Mouse (Mus musculus) heart, embryonic 12.5 days (tissue): Measurements from ENCODE around the gene Ugt1a6b. TPM values are rescaled to one million over a fixed set of nuclear protein-coding genes. Genes with fewer than 3 reads are reported as not detected.
"Not testable (repeated sequence)": the region's sequence is repeated elsewhere in the genome, so short reads cannot be mapped to it uniquely, and the experiment has no call there.

Experiments
- ATAC-seq: fragments of 200-750 bp; cut with Nextera tagmentation; 2 replicates; pipeline ENCODE4 v1.8.0; 2017; ENCODE audit warnings: moderate TSS enrichment, moderate library complexity; ENCODE audit not compliant: insufficient number of reproducible peaks, low FRiP score
- H3K27ac ChIP-seq: fragments of 300-500 bp; sonication (generic); 2 replicates; pipeline ENCODE4 v1.5.1; 2016; ENCODE audit warnings: mild to moderate bottlenecking, moderate library complexity; ENCODE audit not compliant: poor library complexity, severe bottlenecking
- H3K27me3 ChIP-seq: fragments of 300-500 bp; sonication (generic); replicated peaks from 2 replicates; pipeline ENCODE4 v1.6.1; 2016; ENCODE audit warnings: mild to moderate bottlenecking, moderate library complexity
- H3K36me3 ChIP-seq: fragments of 300-500 bp; sonication (generic); 2 replicates; pipeline ENCODE4 v1.6.1; 2016; ENCODE audit warnings: mild to moderate bottlenecking, moderate library complexity
- H3K4me1 ChIP-seq: fragments of 300-500 bp; sonication (generic); replicated peaks from 2 replicates; pipeline ENCODE4 v1.6.1; 2016; ENCODE audit warnings: mild to moderate bottlenecking
- H3K4me2 ChIP-seq: fragments of 300-500 bp; sonication (generic); 2 replicates; pipeline ENCODE4 v1.6.1; 2016; ENCODE audit warnings: mild to moderate bottlenecking, moderate library complexity
- H3K4me3 ChIP-seq: fragments of 300-500 bp; sonication (generic); 2 replicates; pipeline ENCODE4 v1.5.1; 2016; ENCODE audit warnings: mild to moderate bottlenecking
- H3K9ac ChIP-seq: fragments of 300-500 bp; sonication (generic); 2 replicates; pipeline ENCODE4 v1.6.1; 2016; ENCODE audit warnings: mild to moderate bottlenecking, moderate library complexity
- H3K9me3 ChIP-seq: fragments of 300-500 bp; sonication (generic); replicated peaks from 2 replicates; pipeline ENCODE4 v1.6.1; 2016; ENCODE audit warnings: mild to moderate bottlenecking, moderate library complexity
- WGBS: fragments of 180-500 bp; shearing (Covaris S2); methylation state at CpG from one replicate; pipeline ENCODE4 v1.1.7; 2016; 5-methylcytosine and 5-hydroxymethylcytosine counted together
- polyA plus RNA-seq: library from polyadenylated mRNA; unstranded; fragments of >200 nt; fragmentation: Nextera tagmentation; extraction: Ambion mirVana; gene quantifications from 2 replicates; pipeline ENCODE4 v1.2.1, GENCODE M21; 2016

Gene Ugt1a6b
- polyA plus RNA-seq, 1 experiment from 2014 or later: not detected

DNA sequence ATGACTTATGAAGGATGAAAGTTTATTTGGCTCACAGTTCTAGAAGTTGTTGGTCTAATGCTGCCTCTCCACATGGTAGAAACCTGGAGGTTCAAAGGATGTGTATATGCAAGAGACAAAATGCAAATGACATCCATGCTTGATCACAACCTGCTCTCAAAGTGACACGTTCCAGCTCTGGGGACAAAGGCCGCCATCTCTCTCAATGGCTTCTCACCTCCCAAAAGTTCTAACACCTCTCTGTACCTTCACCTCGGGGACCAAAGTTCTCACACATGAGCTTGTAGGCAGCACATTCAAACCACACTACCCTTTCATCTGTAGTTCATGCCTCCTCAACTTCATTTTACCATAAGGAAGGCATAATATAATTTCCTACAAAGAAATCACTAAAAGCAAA lies 114.5 kb downstream of the Ugt1a6b start:
- H3K9ac ChIP-seq: no peak overlapping the region
- no peak overlapping the region for H3K4me3 ChIP-seq
- H3K36me3 ChIP-seq: no peaks in the 10 kb centered on the region
- H3K27ac ChIP-seq: no peak overlapping the region
- H3K9me3 ChIP-seq: peaks cover 43% of the 10 kb centered on the region
- ATAC-seq: no peak
- no peaks in the 10 kb centered on the region for H3K4me1 ChIP-seq
- no peak overlapping the region for H3K4me2 ChIP-seq
- WGBS: 34% methylated on average over 3 of the region's 3 CpGs
- no peaks in the 10 kb centered on the region for H3K27me3 ChIP-seq

DNA sequence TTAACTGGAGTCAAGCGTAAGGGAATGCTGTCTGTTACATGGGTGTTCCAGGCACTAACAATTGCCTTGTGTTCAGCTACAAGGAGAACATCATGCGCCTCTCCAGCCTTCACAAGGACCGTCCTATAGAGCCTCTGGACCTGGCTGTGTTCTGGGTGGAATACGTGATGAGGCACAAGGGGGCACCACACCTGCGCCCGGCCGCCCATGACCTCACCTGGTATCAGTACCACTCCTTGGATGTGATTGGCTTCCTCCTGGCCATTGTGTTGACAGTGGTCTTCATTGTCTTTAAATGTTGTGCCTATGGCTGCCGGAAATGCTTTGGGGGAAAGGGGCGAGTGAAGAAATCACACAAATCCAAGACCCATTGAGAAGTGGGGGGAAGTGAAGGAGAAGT lies 115.0 kb downstream of the Ugt1a6b start:
- Histone ChIP-seq H3K27ac (no peak overlapping the region), H3K9me3 (peaks cover 41% of the 10 kb centered on the region), H3K4me3 (no peak overlapping the region), H3K4me2 (no peak overlapping the region), H3K27me3 (no peaks in the 10 kb centered on the region), H3K4me1 (no peaks in the 10 kb centered on the region), H3K36me3 (no peaks in the 10 kb centered on the region), H3K9ac (no peak overlapping the region)
- ATAC-seq: no peak
- WGBS: 66% methylated on average over 9 of the region's 9 CpGs

DNA sequence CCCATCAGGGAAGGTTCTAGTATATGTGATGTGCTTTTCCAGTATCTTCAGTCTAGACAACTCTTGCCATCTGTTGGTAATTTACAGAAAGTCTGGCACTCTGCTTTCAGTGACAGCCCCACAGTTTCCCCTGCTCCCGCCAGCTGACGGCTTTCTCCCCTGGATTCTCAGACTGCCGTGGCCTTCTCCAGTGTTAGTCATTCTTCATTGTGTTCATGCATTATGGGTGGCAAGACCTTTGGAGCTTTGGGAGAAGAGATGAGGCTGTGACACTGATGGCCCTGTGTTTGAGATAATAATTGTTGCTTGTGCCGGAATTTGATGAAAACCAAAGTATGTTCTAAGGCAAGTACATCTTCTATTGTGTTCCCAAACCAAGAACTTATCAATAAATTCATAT lies 115.5 kb downstream of the Ugt1a6b start:
- no peak overlapping the region for H3K27ac ChIP-seq
- H3K27me3 ChIP-seq: no peaks in the 10 kb centered on the region
- H3K4me2 ChIP-seq: no peak overlapping the region
- WGBS: 44% methylated on average over 4 of the region's 4 CpGs
- no peak for ATAC-seq
- H3K4me3 ChIP-seq: no peak overlapping the region
- H3K36me3 ChIP-seq: no peaks in the 10 kb centered on the region
- no peak overlapping the region for H3K9ac ChIP-seq
- no peaks in the 10 kb centered on the region for H3K4me1 ChIP-seq
- peaks cover 37% of the 10 kb centered on the region for H3K9me3 ChIP-seq

DNA sequence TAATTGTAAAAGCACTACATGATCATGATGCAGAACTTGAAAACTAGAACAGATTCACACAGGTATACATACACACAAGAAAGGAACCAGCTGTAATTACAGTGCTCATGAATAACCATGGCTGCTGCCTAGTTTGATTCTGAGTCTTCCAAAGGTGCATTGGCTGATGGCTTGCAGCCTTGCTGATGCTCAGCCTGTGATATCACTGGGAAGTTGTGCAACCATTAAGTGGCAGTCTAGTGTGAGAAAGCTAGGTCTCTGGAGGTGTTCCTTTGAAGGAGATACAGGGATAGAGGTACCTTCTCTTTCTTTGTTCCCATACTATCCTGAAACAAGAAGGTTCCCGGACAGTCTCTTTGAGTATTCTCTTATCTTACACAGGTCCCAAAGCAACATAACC lies 116.0 kb downstream of the Ugt1a6b start:
- no peak overlapping the region for H3K4me2 ChIP-seq
- no peak overlapping the region for H3K27ac ChIP-seq
- H3K9ac ChIP-seq: no peak overlapping the region
- no peaks in the 10 kb centered on the region for H3K4me1 ChIP-seq
- H3K4me3 ChIP-seq: no peak overlapping the region
- WGBS: 11% methylated on average over 1 of the region's 1 CpGs
- no peak for ATAC-seq
- H3K36me3 ChIP-seq: no peaks in the 10 kb centered on the region
- peaks cover 32% of the 10 kb centered on the region for H3K9me3 ChIP-seq
- H3K27me3 ChIP-seq: no peaks in the 10 kb centered on the region

DNA sequence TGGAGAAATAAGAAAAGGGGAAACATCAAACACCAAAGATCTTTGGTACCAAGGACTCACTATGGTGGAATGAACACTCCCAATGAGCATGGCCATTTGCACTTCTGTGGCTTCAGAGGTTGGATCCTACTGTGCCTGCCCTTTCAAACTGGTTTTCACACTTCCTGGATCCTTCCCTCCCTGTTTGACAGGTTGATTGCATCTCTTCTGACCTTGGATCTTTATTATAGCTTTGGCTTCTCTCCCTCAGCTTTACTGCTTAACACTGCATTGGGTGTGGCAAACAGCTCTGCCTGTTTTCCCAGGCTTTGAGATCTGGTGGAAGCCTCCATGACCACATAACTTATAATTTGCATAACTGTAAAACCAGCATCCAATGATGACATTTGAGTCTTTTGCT lies 117.3 kb downstream of the Ugt1a6b start:
- no peaks in the 10 kb centered on the region for H3K27me3 ChIP-seq
- no peak overlapping the region for H3K27ac ChIP-seq
- H3K9ac ChIP-seq: no peak overlapping the region
- H3K9me3 ChIP-seq: peaks cover 23% of the 10 kb centered on the region
- no peaks in the 10 kb centered on the region for H3K36me3 ChIP-seq
- no peak for ATAC-seq
- no peaks in the 10 kb centered on the region for H3K4me1 ChIP-seq
- no peak overlapping the region for H3K4me3 ChIP-seq
- H3K4me2 ChIP-seq: no peak overlapping the region

DNA sequence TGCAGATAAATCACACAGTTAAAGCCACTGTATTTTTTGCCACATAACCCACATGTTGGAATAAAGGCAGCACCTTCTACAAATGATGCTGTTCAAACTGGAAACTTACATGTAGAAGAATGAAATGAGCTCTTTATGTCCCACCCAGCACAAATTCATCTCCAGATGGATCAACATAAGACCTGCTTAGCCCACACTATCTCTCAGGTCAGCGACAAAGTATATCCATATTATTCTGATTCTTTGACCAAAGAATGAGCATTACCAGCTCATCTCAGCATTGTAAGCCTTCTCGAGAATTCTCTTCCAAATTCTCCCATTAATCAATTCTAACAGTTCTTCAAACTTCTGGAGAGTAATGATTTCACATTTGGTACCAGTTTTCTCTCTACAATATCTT lies 119.2 kb downstream of the Ugt1a6b start:
- WGBS: 40% methylated on average over 2 of the region's 2 CpGs
- H3K36me3 ChIP-seq: no peaks in the 10 kb centered on the region
- no peak for ATAC-seq
- no peaks in the 10 kb centered on the region for H3K27me3 ChIP-seq
- H3K27ac ChIP-seq: no peak overlapping the region
- no peak overlapping the region for H3K4me2 ChIP-seq
- H3K4me1 ChIP-seq: no peaks in the 10 kb centered on the region
- H3K9me3 ChIP-seq: peaks cover 23% of the 10 kb centered on the region
- no peak overlapping the region for H3K9ac ChIP-seq
- no peak overlapping the region for H3K4me3 ChIP-seq

DNA sequence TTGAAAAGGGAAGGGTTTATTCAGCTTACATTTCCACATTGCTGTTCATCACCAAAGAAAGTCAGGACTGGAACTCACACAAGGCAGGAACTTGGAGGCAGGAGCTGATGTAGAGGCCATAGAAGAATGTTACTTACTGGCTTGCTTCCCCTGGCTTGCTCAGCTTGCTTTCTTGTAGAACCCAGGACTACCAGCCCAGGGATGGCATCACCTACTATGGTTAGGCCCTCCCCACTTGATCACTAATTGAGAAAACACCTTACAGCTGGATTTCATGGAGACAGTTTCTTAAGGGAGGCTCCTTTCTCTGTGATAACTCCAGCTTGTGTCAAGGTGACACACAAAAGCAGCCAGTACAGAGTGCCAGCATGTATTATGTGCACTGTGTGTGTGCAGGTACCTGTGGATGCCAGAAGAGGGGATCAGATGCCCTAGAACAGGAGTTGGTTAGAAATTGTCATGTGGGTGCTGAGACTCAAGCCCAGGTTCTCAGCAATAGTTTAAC lies 120.0 kb downstream of the Ugt1a6b start:
- not testable (repeated sequence) for H3K4me1 ChIP-seq, H3K4me3 ChIP-seq, ATAC-seq, H3K4me2 ChIP-seq, H3K36me3 ChIP-seq, H3K9ac ChIP-seq, H3K27me3 ChIP-seq, H3K27ac ChIP-seq
- H3K9me3 ChIP-seq: peaks cover 25% of the 10 kb centered on the region

DNA sequence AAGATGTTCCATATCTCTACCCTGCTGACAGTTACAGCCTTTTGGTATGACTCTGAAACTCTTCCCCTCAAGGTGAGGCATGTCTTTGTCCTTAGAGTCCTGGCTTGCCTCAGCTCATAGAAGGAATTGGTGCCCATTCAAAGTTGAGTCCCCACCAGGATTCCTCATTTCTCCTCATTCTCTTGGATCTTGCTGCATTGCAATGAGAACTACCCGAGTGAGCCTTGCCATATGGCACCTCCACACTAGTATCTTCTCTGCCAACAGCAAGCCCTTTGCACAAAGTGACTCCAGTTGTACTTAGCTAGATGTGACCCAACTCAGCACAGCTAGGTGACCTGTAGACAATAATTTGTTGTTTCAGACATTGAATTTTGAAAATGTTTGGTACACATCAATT lies 120.5 kb downstream of the Ugt1a6b start:
- Histone ChIP-seq H3K4me1 (no peaks in the 10 kb centered on the region), H3K9me3 (peaks cover 31% of the 10 kb centered on the region), H3K9ac (no peak overlapping the region), H3K27me3 (no peaks in the 10 kb centered on the region), H3K36me3 (no peaks in the 10 kb centered on the region), H3K4me3 (no peak overlapping the region), H3K4me2 (no peak overlapping the region), H3K27ac (no peak overlapping the region)
- WGBS: 49% methylated on average over 1 of the region's 1 CpGs
- no peak for ATAC-seq

DNA sequence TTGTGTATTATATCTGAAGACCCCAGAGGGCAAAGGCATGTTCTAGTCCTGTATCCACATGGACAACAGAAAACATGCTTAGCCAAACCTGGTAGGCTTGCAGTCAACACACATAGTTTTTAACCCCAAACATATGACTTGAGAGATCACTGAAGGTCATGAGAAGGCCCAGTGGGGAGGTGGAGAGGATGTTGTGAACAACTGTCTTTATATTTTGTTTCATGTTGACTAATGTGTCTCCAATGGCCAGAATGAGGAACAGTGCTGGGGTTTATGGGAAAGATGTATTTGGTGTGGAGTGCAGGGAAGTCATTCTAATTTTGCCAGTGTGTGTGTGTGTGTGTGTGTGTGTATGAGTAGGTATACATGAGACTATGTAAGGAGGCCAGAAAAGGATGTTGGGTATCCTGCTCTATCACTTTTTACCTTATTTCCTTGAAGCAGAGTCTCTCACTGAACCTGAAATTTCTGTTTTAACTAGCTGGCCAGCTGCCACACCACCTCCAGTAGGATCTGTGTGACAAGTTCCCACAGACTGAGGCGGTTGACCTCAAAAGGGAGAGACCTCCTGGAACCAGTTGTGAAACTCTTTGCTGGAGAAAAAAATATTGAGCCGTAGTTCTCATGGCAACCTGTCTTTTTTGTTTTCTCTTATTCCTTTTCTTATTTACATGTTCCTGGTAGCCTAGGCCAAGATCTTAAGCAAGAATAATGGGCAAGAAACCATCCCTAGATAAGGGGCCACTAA lies 121.2 kb downstream of the Ugt1a6b start:
- Histone ChIP-seq H3K4me3 (no peak overlapping the region), H3K4me1 (no peaks in the 10 kb centered on the region), H3K9me3 (peaks cover 37% of the 10 kb centered on the region), H3K9ac (no peak overlapping the region), H3K36me3 (no peaks in the 10 kb centered on the region), H3K27ac (no peak overlapping the region), H3K4me2 (no peak overlapping the region), H3K27me3 (no peaks in the 10 kb centered on the region)
- no peak for ATAC-seq
- 59% methylated on average over 2 of the region's 2 CpGs for WGBS

DNA sequence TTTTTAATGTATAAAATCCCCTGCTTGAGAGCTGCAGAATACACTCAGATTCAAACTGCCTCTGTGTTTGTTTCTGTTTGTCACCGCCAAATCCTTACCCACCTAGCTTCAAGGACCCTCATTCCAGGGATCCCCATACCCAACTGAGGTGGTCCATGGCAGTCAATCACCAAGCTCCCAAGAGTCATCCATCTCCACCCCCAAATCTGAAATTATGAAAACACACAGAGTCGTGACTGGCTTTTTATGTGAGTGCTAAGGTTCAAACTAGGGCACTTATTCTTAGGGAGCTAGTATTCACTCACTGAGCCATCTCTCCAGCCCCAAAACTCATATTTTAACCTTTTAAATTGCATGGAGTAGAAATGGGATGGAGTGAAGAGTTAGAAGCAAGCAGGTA lies 122.2 kb downstream of the Ugt1a6b start:
- not testable (repeated sequence) for ATAC-seq, H3K27ac ChIP-seq, H3K27me3 ChIP-seq, H3K4me2 ChIP-seq, H3K9ac ChIP-seq, H3K36me3 ChIP-seq, H3K4me3 ChIP-seq, H3K4me1 ChIP-seq
- H3K9me3 ChIP-seq: peaks cover 48% of the 10 kb centered on the region
- 26% methylated on average over 2 of the region's 2 CpGs for whole genome bisulfite sequencing

DNA sequence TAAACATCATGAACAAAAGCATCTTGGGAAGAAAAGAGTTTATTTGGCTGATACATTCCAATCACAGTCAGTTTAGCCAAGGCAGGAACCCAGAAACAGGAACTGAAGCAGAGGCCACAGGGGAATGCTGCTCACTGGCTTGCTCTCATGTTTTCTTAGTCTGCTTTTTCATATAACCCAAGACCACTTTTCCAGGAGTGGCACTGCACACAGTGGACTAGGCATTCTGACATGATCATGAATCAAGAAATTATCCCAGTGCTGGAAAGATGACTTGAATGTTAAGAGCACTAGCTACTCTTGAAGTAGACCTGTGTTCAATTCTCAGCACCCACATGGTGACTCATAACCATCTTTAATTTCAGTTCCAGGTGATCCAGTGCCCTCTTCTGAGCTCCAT lies 122.7 kb downstream of the Ugt1a6b start:
- no peak for ATAC-seq
- Histone ChIP-seq H3K9me3 (peaks cover 52% of the 10 kb centered on the region), H3K9ac (no peak overlapping the region)

More for the DNA sequence above, 122.7 kb downstream of the Ugt1a6b start:
- Histone ChIP-seq H3K4me3 (no peak overlapping the region), H3K36me3 (no peaks in the 10 kb centered on the region), H3K27ac (no peak overlapping the region), H3K27me3 (no peaks in the 10 kb centered on the region), H3K4me2 (no peak overlapping the region), H3K4me1 (no peaks in the 10 kb centered on the region)
